Mouse (Mus musculus) stomach, postnatal 0 days (tissue): ENCODE measurements around the gene Tulp3. TPM values are rescaled to one million over a fixed set of nuclear protein-coding genes. Genes with fewer than 3 reads are reported as not detected.
A peak's percentile ranks its signal among the peaks of the same experiment; 100 is the strongest.

Source experiments
- ATAC-seq: fragments of 200-750 bp; cut with Nextera tagmentation; 2 replicates; pipeline ENCODE4 v1.8.0; 2017; ENCODE audit not compliant: low FRiP score, low TSS enrichment
- DNase-seq: peaks from one replicate; pipeline ENCODE4 v3.0.0-alpha.2; 2016; ENCODE audit warnings: low spot score
- H3K27ac ChIP-seq: fragments of 300-500 bp; sonication (generic); replicated peaks from 2 replicates; pipeline ENCODE4 v1.5.1; 2014; ENCODE audit warnings: mild to moderate bottlenecking, control low read depth
- H3K27me3 ChIP-seq: fragments of 300-500 bp; sonication (generic); 2 replicates; pipeline ENCODE4 v1.6.1; 2014; ENCODE audit warnings: low read length; ENCODE audit not compliant: control insufficient read depth, insufficient read depth
- H3K36me3 ChIP-seq: fragments of 300-500 bp; sonication (generic); 2 replicates; pipeline ENCODE4 v1.6.1; 2014; ENCODE audit warnings: low read length, mixed read lengths; ENCODE audit not compliant: control insufficient read depth, insufficient read depth
- H3K4me1 ChIP-seq: fragments of 300-500 bp; sonication (generic); replicated peaks from 2 replicates; pipeline ENCODE4 v1.6.1; 2014; ENCODE audit warnings: antibody characterized with exemption; ENCODE audit not compliant: control insufficient read depth, insufficient read depth
- H3K4me2 ChIP-seq: fragments of 300-500 bp; sonication (generic); replicated peaks from 2 replicates; pipeline ENCODE4 v1.6.1; 2014; ENCODE audit warnings: low read depth, mild to moderate bottlenecking, control low read depth, moderate library complexity
- H3K4me3 ChIP-seq: fragments of 300-500 bp; sonication (generic); 2 replicates; pipeline ENCODE4 v1.5.1; 2014; ENCODE audit warnings: low read depth, low read length, control low read depth
- H3K9ac ChIP-seq: fragments of 300-500 bp; sonication (generic); 2 replicates; pipeline ENCODE4 v1.6.1; 2014; ENCODE audit warnings: mild to moderate bottlenecking, low read length, control low read depth, mixed read lengths
- H3K9me3 ChIP-seq: fragments of 300-500 bp; sonication (generic); 2 replicates; pipeline ENCODE4 v1.6.1; 2016; ENCODE audit warnings: low read length; ENCODE audit not compliant: control insufficient read depth
- CTCF ChIP-seq: IDR thresholded peaks from 2 replicates; pipeline ENCODE4 v1.5.1; 2016; ENCODE audit warnings: antibody characterized with exemption, low read depth, mild to moderate bottlenecking, moderate library complexity
- EP300 ChIP-seq: optimal IDR thresholded peaks from 2 replicates; pipeline ENCODE3; 2016; ENCODE audit warnings: antibody characterized with exemption
- whole genome bisulfite sequencing: fragments of 180-500 bp; shearing (Covaris S2); extraction: QIAGEN DNeasy Blood & Tissue Kit; methylation state at CpG from one replicate; pipeline ENCODE4 v1.1.7; 2014; 5-methylcytosine and 5-hydroxymethylcytosine counted together
- polyA plus RNA-seq: library from polyadenylated mRNA; unstranded; fragments of >200 nt; fragmentation: Nextera tagmentation; extraction: Ambion mirVana; gene quantifications from 2 replicates; pipeline ENCODE4 v1.2.1, GENCODE M21; 2015

Gene Tulp3
- polyA plus RNA-seq, 1 experiment from 2014 or later, result 5.3 TPM

GRCm38 (mm10) chr6:128363007-128363825 lies 7.6 kb upstream of the Tulp3 start:
- Histone ChIP-seq H3K9me3 (no peaks in the 10 kb centered on the region), H3K27me3 (no peaks in the 10 kb centered on the region), H3K36me3 (peaks cover 2% of the 10 kb centered on the region), H3K9ac (peak overlapping the region; percentile 91), H3K4me1 (peaks cover 2% of the 10 kb centered on the region; the same call in 1 of the 2 replicates), H3K4me2 (peak overlapping the region; percentile 87), H3K27ac (peak overlapping the region; percentile 97), H3K4me3 (peak overlapping the region; percentile 89)
- no peak for DNase-seq
- TF ChIP-seq CTCF, result no peak
- under 1% methylated on average over 30 of the region's 46 CpGs for WGBS
- no peak; the same call in 1 of the 2 replicates for ATAC-seq

GRCm38 (mm10) chr6:128362381-128363006 lies 6.8 kb upstream of the Tulp3 start, which contains the start of the genes Rhno1 and Foxm1:
Rhno1 (minus strand) TSS chr6:128362911.
Foxm1 (plus strand) TSS chr6:128362967.
- 0% methylated on average over 44 of the region's 76 CpGs for WGBS

GRCm38 (mm10) chr6:128361901-128362300 lies 6.2 kb upstream of the Tulp3 start:
- WGBS, result 12% methylated on average over 9 of the region's 9 CpGs
- Histone ChIP-seq H3K27ac (peak overlapping the region; percentile 97), H3K4me2 (peak overlapping the region; percentile 87), H3K27me3 (no peaks in the 10 kb centered on the region), H3K4me1 (peaks cover 2% of the 10 kb centered on the region; the same call in 1 of the 2 replicates), H3K36me3 (peaks cover 4% of the 10 kb centered on the region), H3K9ac (peak overlapping the region; percentile 91), H3K4me3 (peak overlapping the region; percentile 89), H3K9me3 (no peaks in the 10 kb centered on the region)
- no peak for ATAC-seq
- no peak for TF ChIP-seq EP300
- no peak for TF ChIP-seq CTCF
- no peak for DNase-seq

More at GRCm38 (mm10) chr6:128362381-128363006, 6.8 kb upstream of the Tulp3 start, which contains the start of the genes Rhno1 and Foxm1:
- Histone ChIP-seq H3K27me3 (no peaks in the 10 kb centered on the region), H3K36me3 (peaks cover 4% of the 10 kb centered on the region), H3K9ac (peak within 1 kb of the TSS; percentile 91), H3K4me3 (peak within 1 kb of the TSS; percentile 89), H3K27ac (peak within 1 kb of the TSS; percentile 97), H3K4me1 (peaks cover 2% of the 10 kb centered on the region; the same call in 1 of the 2 replicates), H3K9me3 (no peaks in the 10 kb centered on the region), H3K4me2 (peak within 1 kb of the TSS; percentile 87)
- TF ChIP-seq EP300, result no peak
- no peak for TF ChIP-seq CTCF
- DNase-seq (peak; percentile 87), ATAC-seq (peak; percentile 87)

- DNase-seq, result peak; percentile 58
Measured at GRCm38 (mm10) chr6:128358999-128359398, 3.3 kb upstream of the Tulp3 start.

GRCm38 (mm10) chr6:128355201-128355681 lies 410 bp downstream of the Tulp3 start:
- WGBS, result under 1% methylated on average over 28 of the region's 28 CpGs

More at GRCm38 (mm10) chr6:128358999-128359398, 3.3 kb upstream of the Tulp3 start:
- no peaks in the 10 kb centered on the region for H3K27me3 ChIP-seq
- 27% methylated on average over 2 of the region's 2 CpGs for WGBS
- H3K9me3 ChIP-seq, result no peaks in the 10 kb centered on the region
- H3K4me1 ChIP-seq, result peaks cover 2% of the 10 kb centered on the region; the same call in 1 of the 2 replicates
- no peak overlapping the region for H3K4me3 ChIP-seq
- H3K36me3 ChIP-seq, result peaks cover 4% of the 10 kb centered on the region
- H3K9ac ChIP-seq, result no peak overlapping the region
- TF ChIP-seq CTCF, result peak; percentile 88
- TF ChIP-seq EP300, result no peak
- ATAC-seq, result no peak
- no peak overlapping the region for H3K4me2 ChIP-seq
- H3K27ac ChIP-seq, result no peak overlapping the region

More at GRCm38 (mm10) chr6:128355201-128355681, 410 bp downstream of the Tulp3 start:
- Histone ChIP-seq H3K4me1 (no peaks in the 10 kb centered on the region), H3K36me3 (peaks cover 6% of the 10 kb centered on the region), H3K4me2 (peak overlapping the region; percentile 80), H3K4me3 (peak overlapping the region; percentile 75), H3K9ac (peak overlapping the region; percentile 76), H3K27me3 (no peaks in the 10 kb centered on the region), H3K27ac (peak overlapping the region; percentile 85), H3K9me3 (no peaks in the 10 kb centered on the region)
- ATAC-seq, result peak; percentile 73
- DNase-seq, result no peak
- TF ChIP-seq EP300, result no peak
- TF ChIP-seq CTCF, result no peak
